Mouse (Mus musculus) granulocyte monocyte progenitor cell, adult 5-6 weeks (primary cell): Measurements from ENCODE around the gene Hs3st3a1. TPM values are rescaled to one million over a fixed set of nuclear protein-coding genes. Genes with fewer than 3 reads are reported as not detected.

Experiments
- ATAC-seq: replicated peaks from 2 replicates; pipeline ENCODE4 v1.8.0; 2016; ENCODE audit warnings: mild to moderate bottlenecking, moderate TSS enrichment, inconsistent platforms; ENCODE audit not compliant: poor library complexity, severe bottlenecking
- total RNA-seq, 2 experiments: library from RNA; stranded (forward) in 1 of 2; stranded (reverse) in 1 of 2; fragments of 200-712, 200-1000 nt in 1 of 2; fragments of >200 nt in 1 of 2; fragmentation: Nextera tagmentation in 1 of 2; gene quantifications; 2 replicates each; pipeline ENCODE4 v1.2.3; 2014 to 2017

Gene Hs3st3a1
- total RNA-seq (2014; fragmentation: Nextera tagmentation): not detected in 2 replicates
- total RNA-seq (2017): not detected in 2 replicates

DNA sequence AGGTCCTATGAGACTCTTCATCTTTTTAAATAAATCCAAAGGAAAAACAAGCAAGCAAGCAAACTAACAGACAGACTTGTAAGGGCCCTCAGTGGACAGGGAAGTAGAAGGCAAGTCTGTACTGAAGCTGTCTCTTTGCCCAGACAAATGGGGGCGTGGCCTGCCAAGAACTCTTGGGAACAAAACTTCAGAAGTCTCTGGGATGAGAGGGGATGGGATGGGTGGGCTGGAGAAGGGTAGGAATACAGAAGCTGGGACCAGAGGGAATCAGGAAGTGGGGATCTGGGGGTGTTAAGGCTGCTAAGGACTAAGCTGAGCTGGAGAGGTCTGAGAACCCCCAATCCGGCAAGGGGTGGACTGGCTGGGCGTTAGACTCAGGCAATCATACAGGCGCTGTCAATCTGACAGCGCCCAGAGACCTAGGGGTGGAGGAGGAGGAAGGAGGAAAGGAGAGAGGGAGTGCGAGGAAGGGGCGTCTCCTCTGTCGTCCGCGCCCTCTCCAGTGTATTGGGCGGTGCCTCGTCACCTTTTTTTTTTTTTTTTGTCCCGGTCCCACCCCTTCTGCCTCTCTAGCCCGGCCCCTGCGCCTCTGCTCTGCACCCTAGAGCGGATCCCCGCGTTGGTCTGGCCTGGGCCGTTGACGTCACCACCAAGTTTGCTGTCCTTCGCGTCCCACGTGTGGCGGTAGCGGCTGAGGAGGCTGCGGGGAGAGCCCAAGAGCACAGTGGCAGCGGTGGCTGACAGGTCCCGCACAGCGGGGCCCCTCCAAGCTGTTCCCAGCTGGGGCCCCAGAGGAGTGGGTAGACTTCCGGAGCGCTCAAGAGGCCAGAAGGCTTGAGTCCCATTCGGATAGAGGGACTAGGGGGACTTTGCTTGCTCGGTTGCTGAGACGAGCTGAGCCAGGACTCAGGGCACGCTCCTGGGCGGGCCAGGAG is at the start of gene Hs3st3a1:
Gene Hs3st3a1 (plus strand): TSS at position 722 of the 935 bp plus-strand sequence.
- ATAC-seq: peak; percentile 79

DNA sequence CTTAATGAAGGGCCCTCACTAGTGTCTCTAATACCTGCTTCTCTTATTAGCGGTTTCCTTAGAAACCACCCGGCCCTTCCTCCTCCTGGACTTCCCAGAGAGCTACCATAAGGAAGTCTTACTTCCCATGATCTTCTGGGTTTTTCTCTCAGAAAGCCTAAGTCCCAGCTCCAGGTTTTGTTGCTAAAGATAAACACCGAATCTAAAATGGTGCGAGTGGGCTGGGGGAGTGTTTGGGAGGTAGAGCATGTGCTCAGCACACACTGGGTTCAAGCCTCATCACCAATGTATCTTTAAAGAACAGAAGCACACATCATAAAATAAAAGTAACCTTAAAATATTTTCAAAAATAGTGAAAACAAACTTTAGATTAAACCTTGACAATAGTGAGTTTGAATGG is 48.8 kb upstream of the Hs3st3a1 start:
- no peak for ATAC-seq

DNA sequence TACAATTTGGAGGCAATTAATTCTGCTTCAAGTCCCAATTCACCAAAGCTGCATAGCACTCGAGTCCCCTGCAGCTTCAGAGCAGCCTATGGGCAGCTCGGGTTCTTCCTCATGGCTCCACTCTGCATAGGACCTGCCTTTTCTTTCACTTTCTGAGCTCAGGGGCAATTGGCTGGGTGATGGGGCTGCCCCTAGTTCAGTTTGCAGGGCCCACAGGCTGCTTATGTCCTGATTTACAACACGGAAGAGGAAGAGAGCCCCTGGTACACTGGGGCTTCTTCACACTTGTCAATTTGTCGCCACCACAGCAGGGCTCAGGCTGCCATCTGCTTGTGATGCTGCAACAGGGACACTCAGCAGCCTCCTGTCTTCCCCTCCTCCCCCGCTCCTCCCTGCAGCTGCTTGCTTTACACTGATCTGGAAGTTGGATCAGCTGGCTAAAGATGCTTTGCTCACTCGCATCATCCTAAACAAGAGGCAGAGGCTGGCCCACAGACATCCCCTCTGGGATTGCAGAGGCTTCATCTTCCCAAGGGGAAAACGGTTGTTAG is 38.7 kb upstream of the Hs3st3a1 start:
- ATAC-seq: peak; percentile 72

DNA sequence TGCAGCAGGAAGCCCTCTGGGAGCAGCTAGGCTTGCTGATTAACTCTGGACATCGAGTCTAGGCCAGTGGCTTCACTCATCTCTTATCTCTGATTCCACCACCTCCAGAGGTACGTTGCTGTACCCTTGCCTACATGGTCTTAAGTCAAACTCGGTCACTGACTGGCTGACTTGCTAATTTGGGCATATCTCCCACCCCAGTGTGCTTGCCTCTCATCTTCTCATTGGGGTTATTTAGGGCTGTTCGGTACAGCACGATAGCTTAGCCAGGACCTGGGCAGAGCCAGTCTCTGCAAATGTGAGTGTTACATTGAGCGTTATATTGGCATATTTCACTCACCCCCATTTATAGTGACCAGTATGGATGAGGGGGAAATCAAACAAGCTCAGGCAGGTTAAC is 38.2 kb upstream of the Hs3st3a1 start:
- no peak for ATAC-seq

DNA sequence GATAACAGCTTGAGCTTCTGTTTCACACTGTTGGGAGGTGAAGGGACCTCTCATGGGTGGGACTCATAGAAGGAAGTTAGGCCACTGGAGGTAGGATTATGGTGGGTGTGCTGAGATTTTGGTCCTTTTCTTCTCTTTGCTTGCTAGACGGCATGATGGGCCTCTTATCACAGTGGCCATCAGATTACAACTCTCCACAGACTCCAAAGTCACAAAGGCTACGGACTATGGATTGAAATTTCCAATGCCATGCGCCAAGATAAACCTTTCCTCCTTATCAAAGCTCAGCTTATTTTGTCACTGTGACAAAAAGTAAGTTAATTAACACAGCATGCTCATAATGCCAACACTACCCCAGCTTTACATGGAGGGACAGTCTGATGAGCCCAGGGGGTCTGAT is 37.5 kb upstream of the Hs3st3a1 start:
- ATAC-seq: no peak

DNA sequence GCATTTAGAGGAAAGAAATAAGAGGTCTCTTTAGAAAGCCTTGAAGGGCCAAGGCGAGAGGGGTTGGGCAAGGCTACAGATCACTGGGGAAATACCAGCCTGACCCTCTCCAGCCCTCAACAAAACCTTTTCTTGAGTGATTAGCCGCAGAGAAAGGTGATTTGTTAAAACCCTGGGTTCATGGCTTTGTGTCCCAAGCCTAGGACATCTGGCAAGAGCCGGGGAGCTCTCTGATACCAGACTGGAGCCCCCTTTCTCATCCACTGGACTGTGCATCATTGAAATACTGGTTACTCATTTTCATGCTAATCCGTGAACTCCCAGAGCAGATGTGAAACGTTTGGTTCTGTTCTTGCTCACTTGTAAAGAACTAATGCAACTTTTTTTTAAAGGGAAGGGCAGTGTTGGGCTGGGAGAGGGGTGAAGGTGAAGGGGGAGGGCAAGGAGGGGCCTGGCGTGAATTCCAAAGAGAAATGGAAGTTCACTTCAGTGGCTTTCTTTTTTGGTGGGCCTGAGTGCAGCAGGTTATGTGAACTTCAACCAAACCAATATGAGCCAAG is 34.5 kb upstream of the Hs3st3a1 start:
- no peak for ATAC-seq

DNA sequence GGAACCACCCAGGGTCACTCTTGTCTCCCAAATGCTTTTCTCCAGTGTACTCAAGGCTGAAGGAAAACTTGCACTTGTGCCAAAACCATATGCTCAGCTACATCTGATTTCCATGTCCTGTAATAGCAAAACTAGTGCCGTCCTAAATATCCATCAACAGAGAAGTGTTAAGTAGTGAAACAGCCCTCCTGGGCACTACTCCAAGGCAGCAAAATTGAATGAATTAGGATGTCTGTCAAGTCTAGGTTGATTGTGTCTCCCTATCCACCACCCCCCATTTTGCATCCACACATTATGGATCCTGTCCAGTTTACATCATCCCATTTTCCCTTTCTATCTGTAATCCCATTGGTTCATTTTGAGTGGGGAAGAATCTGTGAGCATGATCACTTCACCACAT is 16.2 kb upstream of the Hs3st3a1 start:
- no peak for ATAC-seq

DNA sequence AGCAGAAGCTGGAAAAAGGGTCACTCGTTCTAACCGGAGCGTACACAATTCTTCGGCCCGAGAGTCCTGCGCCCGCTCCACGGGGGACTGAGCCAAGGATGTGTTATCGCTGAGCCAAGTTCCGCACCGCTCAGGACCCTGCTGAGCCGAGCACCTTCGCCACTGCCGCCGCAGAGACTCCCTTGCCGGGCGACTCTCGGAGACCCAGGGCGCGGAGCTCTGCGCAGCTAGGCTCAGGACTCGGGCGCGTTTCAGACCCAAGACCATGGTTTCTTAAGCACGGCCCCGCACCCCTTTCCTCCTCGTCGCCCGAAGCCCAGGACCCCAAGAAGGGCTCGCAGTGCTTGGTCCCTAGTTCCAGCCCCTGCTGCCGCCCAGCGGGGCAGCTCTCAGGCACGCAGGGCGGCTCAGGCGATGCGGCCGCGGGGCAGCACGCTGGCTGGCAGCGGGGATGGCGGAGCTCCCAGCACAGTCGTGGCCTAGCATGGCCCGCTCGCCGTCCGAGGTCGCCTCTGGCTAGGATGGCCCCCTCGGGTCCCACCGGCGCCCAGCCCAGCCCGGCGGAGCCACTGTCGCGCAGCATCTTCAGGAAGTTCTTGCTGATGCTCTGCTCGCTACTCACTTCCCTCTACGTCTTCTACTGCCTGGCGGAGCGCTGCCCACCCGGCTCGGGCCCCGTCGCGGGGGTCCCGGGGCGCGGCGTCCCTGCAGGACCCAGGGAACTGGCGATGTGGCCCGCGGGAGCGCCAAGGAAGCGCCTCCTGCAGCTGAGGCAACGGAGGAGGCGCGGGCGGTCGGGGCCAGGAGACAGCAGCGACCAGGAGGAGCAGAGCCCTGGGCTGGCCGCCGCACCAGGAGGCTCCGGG is 647 bp downstream of the Hs3st3a1 start:
- peak; percentile 45 for ATAC-seq

DNA sequence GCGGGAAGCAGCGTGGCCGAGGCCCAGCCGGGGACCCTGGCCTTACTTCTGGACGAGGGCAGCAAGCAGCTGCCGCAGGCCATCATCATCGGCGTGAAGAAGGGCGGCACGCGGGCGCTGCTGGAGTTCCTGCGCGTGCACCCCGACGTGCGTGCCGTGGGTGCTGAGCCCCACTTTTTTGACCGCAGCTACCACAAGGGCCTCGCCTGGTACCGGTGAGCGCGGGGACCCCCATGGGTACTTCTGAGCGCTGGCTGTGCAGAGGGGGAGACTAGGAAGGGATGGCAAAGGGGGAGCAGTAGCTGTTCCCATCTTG is 1.2 kb downstream of the Hs3st3a1 start, which contains the start of gene F930015N05Rik:
Gene F930015N05Rik (minus strand): TSS at position 242 of the 316 bp plus-strand sequence.
- no peak for ATAC-seq

DNA sequence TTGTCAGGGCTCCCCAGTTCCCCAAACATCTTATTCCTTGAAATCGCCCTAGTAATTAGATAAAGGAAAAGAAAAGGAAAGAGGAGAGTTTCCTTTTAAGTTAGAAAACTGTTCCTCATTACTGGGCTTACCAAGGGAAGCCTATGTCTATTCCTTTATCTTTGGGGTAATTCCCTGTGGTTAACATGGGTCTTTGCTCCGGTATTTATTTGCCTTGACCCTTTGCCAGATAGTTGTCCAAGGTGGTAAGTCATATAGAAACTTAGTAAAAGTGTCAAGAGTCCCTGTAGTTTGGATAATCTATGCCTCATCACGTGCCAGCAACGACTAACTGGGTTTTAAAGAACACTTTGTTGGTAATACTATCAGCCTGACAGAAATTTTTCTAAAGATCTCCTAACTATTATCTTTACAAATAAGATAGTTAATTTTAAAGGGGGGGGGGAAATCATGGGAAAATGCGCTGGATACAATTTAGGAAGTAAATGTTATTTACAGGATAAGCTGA is 1.7 kb downstream of the Hs3st3a1 start:
- ATAC-seq: no peak

DNA sequence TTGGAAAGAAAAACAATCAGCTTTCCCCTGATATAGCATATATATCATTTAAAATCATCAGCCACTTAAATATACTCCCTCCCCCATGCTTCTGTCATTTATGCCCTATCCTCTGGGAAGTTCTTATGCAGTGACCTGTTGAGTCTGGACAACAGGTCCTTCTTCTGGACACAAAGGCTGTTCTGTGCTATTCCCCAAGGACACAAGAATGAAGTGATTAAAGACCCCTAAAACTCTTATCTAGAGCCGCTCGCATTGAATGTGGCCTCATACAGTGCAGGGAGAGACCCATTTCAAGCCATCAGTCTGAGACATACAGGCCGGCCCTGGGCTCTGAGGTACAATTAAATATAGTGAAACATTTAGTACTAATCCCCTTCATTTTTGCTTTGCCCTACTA is 2.6 kb downstream of the Hs3st3a1 start:
- ATAC-seq: no peak

DNA sequence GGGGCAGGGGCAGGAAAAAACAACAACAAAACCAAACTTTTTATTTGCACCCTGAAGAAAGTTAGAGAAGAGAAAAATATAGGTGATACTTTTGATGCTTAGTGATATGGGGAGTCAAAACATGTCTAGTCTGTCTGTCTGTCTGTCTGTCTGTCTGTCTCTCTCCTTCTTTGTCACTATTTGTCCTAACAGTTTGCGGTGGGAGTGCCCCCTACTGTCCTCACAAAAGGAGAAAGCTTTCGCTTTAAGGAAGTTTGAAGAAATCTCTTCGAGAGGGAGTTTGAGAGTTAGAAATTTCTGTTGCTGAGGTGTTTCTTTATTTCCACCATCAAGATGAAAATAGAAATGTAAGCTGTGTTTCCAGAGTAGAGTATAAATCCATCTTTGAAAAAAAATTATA is 3.8 kb downstream of the Hs3st3a1 start:
- ATAC-seq: no peak

DNA sequence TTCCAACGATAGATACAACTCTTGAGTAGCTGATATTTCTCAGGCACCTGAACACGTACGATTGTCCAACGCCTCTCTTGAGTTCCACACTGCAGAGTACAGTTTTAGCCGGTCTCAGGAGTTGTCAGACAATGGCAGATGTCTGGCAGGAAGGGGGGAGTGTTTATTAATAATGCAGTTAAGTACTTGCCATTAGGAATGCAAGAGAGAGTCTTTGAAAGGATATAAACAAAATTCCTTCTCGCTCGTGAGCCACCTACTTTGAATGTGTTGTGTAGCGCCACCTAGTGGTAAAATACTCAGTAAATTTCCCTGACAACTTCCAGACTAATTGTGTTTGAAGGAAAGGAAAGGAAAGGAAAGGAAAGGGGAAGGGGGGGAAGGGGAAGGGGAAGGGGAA is 7.0 kb downstream of the Hs3st3a1 start:
- ATAC-seq: no peak

DNA sequence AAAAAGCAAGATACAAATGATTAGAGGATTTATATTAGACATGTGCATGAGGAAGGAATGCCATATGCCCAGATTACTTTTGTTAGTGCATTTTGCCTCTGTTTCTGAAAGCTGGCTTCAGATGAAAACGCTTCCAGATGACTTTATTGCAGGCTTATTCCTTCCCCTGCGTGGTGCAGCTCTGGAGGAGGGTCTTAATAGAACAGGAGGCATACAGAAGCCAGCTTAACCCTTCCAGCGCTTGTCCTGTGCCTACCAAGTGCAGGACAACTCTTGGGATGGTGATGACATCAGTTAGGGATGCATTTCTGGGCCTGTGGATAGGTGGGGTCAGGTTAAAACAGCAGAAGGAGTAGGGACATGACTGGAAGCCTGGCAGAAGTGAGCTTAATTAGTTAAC is 7.6 kb downstream of the Hs3st3a1 start:
- no peak for ATAC-seq

DNA sequence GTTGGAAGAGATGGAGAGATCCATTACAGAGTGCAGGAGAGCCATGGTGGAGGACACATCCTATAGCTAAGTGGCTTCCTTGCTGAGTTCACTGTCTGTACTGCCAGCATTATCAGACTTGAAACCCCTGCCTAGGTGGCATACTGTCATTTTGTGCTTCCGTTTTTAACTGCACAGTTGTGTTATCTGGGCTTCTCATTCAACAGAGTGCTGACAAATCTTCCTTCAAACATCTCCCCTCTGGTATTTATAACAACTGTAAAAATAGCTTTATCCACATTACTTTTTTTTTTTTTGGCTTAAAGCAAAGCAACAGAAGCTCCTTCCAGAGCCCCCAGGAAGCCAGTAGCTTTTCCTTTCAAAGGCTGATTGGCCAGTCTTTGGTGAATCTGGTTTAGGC is 10.1 kb downstream of the Hs3st3a1 start:
- ATAC-seq: no peak

DNA sequence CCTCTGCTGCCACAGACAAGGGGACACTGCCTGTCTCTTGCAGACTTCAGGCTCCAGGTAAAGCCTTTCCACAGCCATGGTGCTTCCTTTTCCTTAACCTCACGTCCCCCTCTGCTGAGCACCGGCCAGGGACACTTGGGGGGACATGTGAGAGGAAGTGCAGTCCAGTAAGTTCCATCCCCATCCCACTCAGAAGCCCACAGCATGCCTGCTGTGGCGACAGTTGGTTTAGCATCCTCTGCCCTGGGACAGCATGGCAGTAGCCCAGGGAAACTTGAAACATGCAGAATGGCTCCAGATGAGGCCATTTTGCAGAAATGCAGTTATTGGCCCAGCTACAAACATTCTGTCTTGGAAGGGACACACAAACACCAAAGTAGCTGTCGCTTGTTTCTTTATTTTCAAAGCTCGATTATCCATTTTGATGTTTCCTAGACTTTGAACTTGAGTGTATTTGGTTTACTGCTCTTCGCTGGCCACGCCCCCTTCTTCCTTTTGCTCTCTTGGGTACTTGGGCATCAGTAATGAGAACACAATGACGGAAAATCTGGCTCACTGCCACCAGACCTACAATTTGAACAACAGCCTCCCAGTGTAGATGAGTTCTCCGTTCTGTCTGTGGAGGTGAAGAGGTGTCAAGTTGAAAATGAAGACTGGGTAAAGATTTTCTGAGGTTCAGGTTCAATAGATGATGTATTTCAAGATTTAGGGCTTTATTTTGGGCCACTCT is 13.6 kb downstream of the Hs3st3a1 start:
- ATAC-seq: no peak

DNA sequence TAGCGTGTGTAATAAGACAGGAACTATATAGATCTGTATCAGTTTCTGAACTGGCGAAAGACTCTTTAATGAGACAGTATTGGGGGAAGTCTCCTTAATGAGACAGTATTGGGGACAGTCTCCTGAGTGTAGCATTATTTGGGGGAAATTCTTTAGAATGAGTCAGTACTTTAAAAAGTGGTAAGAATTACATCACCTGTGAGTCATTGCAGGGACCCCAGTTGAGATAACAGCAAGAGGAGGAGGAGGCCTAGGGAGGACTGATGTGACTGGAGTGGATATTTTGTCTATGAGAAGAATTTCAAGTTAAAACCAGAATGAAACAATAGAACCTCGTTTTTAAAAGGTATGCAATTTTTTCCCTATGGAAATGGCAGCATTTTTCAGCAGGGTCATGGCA is 26.6 kb downstream of the Hs3st3a1 start:
- no peak for ATAC-seq

DNA sequence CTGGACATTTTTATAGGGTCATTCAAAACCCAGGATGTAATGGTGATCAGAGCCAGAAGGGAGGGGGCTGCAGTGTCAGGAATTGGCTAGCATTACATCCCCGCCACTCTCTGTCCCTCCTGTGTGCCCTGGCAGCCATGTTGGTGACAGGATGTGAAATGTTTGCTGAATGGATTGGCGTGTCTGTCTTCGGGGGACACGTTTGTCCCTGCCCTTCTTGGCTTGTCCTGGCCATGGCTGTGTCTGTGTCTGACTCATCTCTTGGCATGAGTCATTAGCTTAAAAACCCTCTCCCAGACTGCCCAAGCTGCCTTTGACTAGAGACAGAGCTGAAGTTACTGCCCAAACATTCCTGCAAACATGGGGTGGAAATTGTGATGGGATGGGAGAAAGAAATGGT is 33.6 kb downstream of the Hs3st3a1 start:
- no peak for ATAC-seq

DNA sequence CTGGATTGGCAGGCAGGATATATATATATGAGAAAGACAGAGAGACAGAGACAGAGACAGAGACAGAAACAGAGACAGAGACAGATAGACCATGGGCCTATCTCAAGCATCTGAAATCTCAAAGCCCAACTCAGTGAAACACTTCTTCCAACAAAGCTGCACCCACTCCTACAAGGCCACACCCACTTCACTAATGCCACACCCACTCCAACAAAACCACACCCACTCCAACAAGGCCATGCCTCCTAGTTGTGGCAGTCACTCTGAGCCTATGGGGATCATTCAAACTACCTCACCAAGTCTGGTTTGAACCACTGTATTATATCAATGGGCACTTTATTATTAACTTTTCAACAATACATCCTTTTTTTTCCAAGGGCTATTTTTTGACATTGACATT is 35.6 kb downstream of the Hs3st3a1 start:
- no peak for ATAC-seq

DNA sequence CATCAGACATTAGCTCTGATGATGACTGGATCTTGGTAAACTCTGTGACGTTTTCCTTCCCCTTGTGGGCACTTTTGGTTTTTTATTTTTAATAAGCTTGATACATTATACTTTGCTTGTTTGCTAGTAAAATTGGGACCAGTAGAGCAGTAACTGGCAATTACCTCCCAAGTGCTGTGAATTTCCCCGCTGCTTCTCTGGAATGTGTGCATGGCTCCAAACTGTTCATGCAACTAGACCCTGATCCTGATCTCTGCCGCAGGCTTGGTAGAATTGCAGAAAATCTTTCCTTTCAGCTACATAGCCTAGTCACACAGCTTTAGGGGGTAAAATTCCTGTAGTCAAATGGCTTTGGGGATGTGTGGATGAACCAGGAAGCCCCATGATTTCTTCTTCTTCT is 38.5 kb downstream of the Hs3st3a1 start:
- no peak for ATAC-seq
